Mouse (Mus musculus): ENCODE measurements around the gene Arhgap27.

GRCm38 (mm10) chr11:103285276-103285675, 78.2 kb downstream of the Arhgap27 start:
- TF ChIP-seq CTCF (IDR thresholded peaks at IDR 0.05 in 2 of 3, conservative IDR thresholded peaks at IDR 0.05 in 1 of 3; ENCODE audit: control insufficient read depth in 1 of 3, insufficient read depth in 1 of 3, low read depth in 2 of 3, low read length in 3 of 3, poor library complexity in 1 of 3, severe bottlenecking in 1 of 3): no peak
- TF ChIP-seq ZMIZ1 (IDR thresholded peaks at IDR 0.05; ENCODE audit: low read depth, low read length): no peak
- no peak for TF ChIP-seq GATA1 (IDR thresholded peaks at IDR 0.05; ENCODE audit: low read depth, low read length)

All from MEL (cell line).